Mouse (Mus musculus) R1 (cell line): ENCODE results near the gene Olfr1451.
"Not testable (repeated sequence)": the region's sequence is repeated elsewhere in the genome, so short reads cannot be mapped to it uniquely, and the experiment has no call there.

Source experiments
- DNase-seq: peaks from one replicate; pipeline ENCODE4 v3.0.0-alpha.2; 2018; ENCODE audit warnings: low read depth, low spot score

Gene Olfr1451

DNA sequence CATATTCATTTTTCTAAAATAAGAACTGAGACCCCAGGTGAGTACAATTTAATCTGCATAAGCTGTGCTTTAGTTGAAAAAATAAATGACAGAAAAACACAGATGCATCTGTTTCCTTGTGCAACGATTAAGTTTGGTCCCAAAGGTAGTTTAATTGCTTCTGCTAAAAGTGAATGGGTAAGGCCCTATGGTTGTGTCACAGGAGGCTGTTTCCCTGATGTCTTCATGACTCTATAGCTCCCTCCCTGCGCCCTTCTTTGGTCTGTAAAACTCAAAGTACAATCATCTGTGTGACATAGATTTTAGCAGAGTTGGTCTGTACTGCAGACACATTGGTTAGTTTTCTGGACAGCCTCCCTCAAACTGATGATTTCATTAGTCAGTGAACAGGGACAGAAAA, at the start of gene Olfr1451:
Gene Olfr1451, plus strand, starts transcription at position 301 of the 400 bp plus-strand sequence.
- DNase-seq, result no peak

DNA sequence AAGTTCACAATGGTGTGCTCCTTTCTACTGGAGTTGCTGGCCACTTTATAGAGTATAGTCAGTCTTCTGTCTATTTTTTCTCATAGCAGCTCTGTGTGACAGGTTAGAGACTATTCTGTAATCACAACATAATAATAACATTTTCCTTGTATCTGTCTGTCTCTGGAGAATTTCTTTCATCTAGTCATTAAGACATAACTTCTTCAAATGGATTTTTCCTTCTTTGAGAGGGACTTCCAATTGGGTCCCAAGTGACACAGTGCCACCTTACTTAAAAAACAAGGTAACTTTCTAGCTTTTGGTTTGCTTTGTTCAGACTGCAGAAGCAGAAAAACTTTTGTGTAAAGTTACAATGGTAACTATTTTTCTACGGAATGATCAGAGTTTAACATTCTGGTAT, 44.9 kb upstream of the Olfr1451 start, which contains the start of gene Olfr1450:
Gene Olfr1450, plus strand, starts transcription at position 301 of the 400 bp plus-strand sequence.
- DNase-seq, result no peak

DNA sequence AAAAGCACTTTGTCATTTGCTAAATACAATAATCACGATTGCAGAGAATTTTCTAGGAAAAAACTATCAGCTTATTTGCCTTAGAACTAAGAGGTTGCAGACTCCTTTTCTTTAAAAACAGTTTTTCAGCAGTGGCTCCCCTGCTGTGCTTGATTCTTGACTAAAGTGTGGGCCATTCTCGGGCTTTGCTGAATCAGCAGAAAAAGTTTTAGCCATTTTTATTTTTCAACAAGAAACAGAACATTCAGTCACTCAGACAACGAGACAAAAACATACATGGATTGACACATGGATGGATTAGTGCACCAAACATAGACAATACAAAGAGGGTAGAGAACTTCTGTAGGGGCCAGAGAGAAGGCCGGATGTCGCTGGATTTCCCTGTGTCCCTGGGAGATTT, 24.7 kb upstream of the Olfr1451 start:
- DNase-seq, result not testable (repeated sequence)

DNA sequence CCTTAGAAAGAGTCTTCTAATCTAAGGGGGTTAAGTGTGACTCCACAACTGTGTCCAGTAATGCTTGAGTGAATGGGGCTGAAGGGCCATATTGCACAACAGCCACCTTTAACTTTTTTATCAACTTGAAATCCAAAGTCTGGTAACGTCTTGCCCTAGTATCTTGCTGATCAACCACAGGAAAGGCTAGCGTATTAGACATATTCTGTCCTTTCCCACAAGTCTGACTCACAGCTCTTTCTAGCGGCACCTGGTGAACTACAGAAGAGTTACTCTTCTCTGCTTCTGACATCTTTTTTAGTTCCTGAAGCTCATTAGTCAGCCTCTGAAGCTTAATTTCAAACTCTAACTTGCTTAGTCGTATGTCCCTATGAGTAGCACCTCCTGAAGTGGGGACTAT, 2.5 kb upstream of the Olfr1451 start:
- not testable (repeated sequence) for DNase-seq

DNA sequence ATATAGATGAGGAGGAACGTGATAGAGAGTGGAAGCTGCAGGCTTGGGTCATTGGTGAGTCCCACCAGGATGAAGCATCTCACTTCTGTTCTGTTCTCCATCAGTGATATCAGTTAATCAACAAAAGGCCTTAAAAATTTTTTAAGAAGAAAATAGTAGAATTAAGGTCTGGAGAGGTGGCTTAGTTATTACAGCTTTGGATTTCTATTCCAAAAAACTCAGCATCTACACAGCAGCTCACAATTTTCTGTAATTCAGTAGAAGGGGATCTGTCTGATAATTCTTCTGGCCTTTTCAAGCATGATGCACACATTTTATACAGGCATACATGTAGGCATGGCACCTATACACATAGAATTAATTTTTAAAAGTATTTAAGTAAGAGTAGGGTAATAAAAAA, 33.4 kb downstream of the Olfr1451 start, which contains the start of gene Olfr1453:
Gene Olfr1453, minus strand, starts transcription at position 101 of the 400 bp plus-strand sequence.
- DNase-seq, result no peak
